Comparison of ENCODE assay signal across 8 mouse cellular contexts in the genomic region with DNA sequence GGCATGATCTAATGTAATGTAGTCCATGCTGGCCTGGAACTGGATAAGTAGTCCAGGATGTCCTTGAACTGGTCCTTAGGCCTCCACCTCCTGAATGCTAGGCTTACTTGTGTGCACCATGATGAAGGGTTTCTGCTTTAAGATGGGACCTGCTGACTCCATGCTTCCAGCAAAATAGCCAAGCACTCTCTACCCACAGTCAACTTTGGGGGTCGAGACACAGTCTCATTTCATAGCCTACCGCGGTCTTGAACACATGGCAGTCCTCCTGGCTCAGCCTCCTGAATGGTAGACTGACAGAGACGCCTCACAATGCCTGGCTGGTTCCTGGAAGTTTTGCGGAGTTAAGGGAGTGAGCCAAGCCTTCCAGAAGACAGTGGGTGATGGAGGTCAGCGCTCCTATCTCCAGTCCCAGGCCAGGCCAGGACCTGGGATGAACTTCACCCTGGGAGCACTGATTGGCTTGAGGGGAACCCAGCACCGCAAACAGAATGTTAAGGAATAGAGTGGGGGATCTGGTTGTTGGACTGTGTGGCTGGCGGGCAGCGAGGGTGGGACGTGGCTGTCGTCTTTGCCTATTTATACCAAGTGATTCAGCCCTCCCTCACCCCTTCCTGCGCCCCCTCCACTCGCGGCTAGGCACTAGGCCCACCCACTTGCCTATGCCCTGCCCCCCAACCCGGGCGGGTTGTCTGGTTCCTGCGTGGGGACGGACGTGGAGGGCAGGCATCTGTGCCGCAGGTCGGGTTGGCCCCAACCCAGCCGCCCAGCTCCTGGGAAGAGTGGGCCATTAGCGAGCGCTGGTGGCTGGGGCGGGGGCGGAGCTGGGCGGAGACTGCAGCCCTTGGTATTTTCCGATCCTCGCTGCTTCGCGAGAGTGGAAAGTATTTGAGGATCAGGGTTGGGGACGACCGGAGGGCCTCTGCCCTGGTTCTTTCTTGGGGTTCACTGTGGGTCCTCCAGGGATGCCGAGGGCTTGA. TPM values are rescaled to one million over a fixed set of nuclear protein-coding genes. Genes with fewer than 3 reads are reported as not detected.
DNase-seq lines count a peak whose midpoint lies in the region; ATAC-seq and TF ChIP-seq lines count a peak whose summit lies in the region.

No protein-coding gene starts in this region.

- peak; percentile 29 for ATAC-seq in megakaryocyte, adult 5-6 weeks (ENCODE audit: poor library complexity, severe bottlenecking)

- 11% methylated on average over 34 of the region's 34 CpGs for WGBS in hindbrain, embryonic 10.5 days

- peak; percentile 92 for DNase-seq in adrenal gland, postnatal 25 days
- peak; percentile 75 to 77 for DNase-seq in frontal cortex, postnatal 10 days (ENCODE audit: low spot score in 2 of 2)
- DNase-seq in hindbrain, embryonic 10.5 days (ENCODE audit: low spot score): peak; percentile 68
- DNase-seq in left cerebral cortex, postnatal 14 days (ENCODE audit: low spot score in 2 of 2): peak; percentile 62 to 78
- DNase-seq in right cerebral cortex, postnatal 14 days: peak; percentile 73
- peak; percentile 72 to 84 for DNase-seq in urinary bladder, postnatal 36 days (ENCODE audit: low spot score in 2 of 2)

- H3K27me3 ChIP-seq in E14TG2a.4 (ENCODE audit: insufficient read depth, low read length): peaks cover 8% of the 10 kb centered on the region
- peaks cover 33% of the 10 kb centered on the region for H3K27me3 ChIP-seq in hindbrain, embryonic 10.5 days (ENCODE audit: insufficient read depth, poor library complexity, severe bottlenecking)

- no peaks in the 10 kb centered on the region for H3K9me3 ChIP-seq in E14TG2a.4 (ENCODE audit: low read length)
- H3K9me3 ChIP-seq in hindbrain, embryonic 10.5 days: no peaks in the 10 kb centered on the region

- H3K4me1 ChIP-seq in E14TG2a.4 (replicated peaks; ENCODE audit: low read depth, low read length): peaks cover 77% of the 10 kb centered on the region
- peaks cover 68% of the 10 kb centered on the region for H3K4me1 ChIP-seq in hindbrain, embryonic 10.5 days (replicated peaks)

- intact Hi-C loops in left cerebral cortex, postnatal 14 days (cut with DNase I): no loop called here

- H3K4me3 ChIP-seq in E14TG2a.4 (replicated peaks; ENCODE audit: low read length): peak overlapping the region; percentile 87
- H3K4me3 ChIP-seq in hindbrain, embryonic 10.5 days: peak overlapping the region; percentile 65

- TF ChIP-seq CTCF in E14TG2a.4 (conservative IDR thresholded peaks at IDR 0.05; ENCODE audit: low read length): no peak

- H3K27ac ChIP-seq in hindbrain, embryonic 10.5 days: peak overlapping the region; percentile 83

- H3K36me3 ChIP-seq in E14TG2a.4 (ENCODE audit: insufficient read depth, low read length): peaks cover 36% of the 10 kb centered on the region
- H3K36me3 ChIP-seq in hindbrain, embryonic 10.5 days: no peaks in the 10 kb centered on the region

RNA-seq across cellular contexts. Expression of gene Nanos3, which starts 18.2 kb away (rescaled TPM):
- 1.3 TPM in 1 of 2 replicates, not detected in the other for total RNA-seq in adrenal gland, postnatal 25 days (2021)
- 2.5 and 6.8 TPM in 2 replicates for polyA plus RNA-seq in hindbrain, embryonic 10.5 days (2016; fragmentation: Nextera tagmentation; extraction: Ambion mirVana)
- 1 to 10 TPM; 2.7 to 4.6 TPM for total RNA-seq in left cerebral cortex, postnatal 14 days (2021)
- not detected in 2 replicates for total RNA-seq in megakaryocyte, adult 5-6 weeks (2015)
- total RNA-seq in megakaryocyte, adult 5-6 weeks (2017): not detected in 2 replicates

RNA-seq across cellular contexts. Expression of gene Zswim4, which starts 33.6 kb away (rescaled TPM):
- 41.3 and 44.1 TPM in 2 replicates for total RNA-seq in adrenal gland, postnatal 25 days (2021)
- polyA plus RNA-seq in hindbrain, embryonic 10.5 days (2016; fragmentation: Nextera tagmentation; extraction: Ambion mirVana): 36.9 and 53.5 TPM in 2 replicates
- total RNA-seq in left cerebral cortex, postnatal 14 days (2021): 10 to 100 TPM; 14.1 to 15.0 TPM
- 6.2 and 6.5 TPM in 2 replicates for total RNA-seq in megakaryocyte, adult 5-6 weeks (2015)
- total RNA-seq in megakaryocyte, adult 5-6 weeks (2017): 8.9 and 9.4 TPM in 2 replicates

RNA-seq across cellular contexts. Expression of gene D8Ertd738e, which starts 46.3 kb away (rescaled TPM):
- 261 and 266 TPM in 2 replicates for total RNA-seq in adrenal gland, postnatal 25 days (2021)
- 386 TPM in 2 replicates for polyA plus RNA-seq in hindbrain, embryonic 10.5 days (2016; fragmentation: Nextera tagmentation; extraction: Ambion mirVana)
- 100 to 1,000 TPM; 140 to 144 TPM for total RNA-seq in left cerebral cortex, postnatal 14 days (2021)
- total RNA-seq in megakaryocyte, adult 5-6 weeks (2015): 169 and 188 TPM in 2 replicates
- total RNA-seq in megakaryocyte, adult 5-6 weeks (2017): 99.7 and 113 TPM in 2 replicates

RNA-seq across cellular contexts. Expression of gene Mri1, which starts 53.9 kb away (rescaled TPM):
- 31.3 and 45.3 TPM in 2 replicates for total RNA-seq in adrenal gland, postnatal 25 days (2021)
- polyA plus RNA-seq in hindbrain, embryonic 10.5 days (2016; fragmentation: Nextera tagmentation; extraction: Ambion mirVana): 65.3 and 72.1 TPM in 2 replicates
- 10 to 100 TPM; 18.4 to 21.8 TPM for total RNA-seq in left cerebral cortex, postnatal 14 days (2021)
- total RNA-seq in megakaryocyte, adult 5-6 weeks (2015): 11.6 and 13.5 TPM in 2 replicates
- total RNA-seq in megakaryocyte, adult 5-6 weeks (2017): 4.0 and 4.9 TPM in 2 replicates

RNA-seq across cellular contexts. Expression of gene 4930432K21Rik, which starts 55.4 kb away (rescaled TPM):
- 0.73 and 1.4 TPM in 2 replicates for total RNA-seq in adrenal gland, postnatal 25 days (2021)
- polyA plus RNA-seq in hindbrain, embryonic 10.5 days (2016; fragmentation: Nextera tagmentation; extraction: Ambion mirVana): 2.1 TPM in 2 replicates
- 1 to 10 TPM; 1.5 to 3.5 TPM for total RNA-seq in left cerebral cortex, postnatal 14 days (2021)
- 0.07 and 0.09 TPM in 2 replicates for total RNA-seq in megakaryocyte, adult 5-6 weeks (2015)
- total RNA-seq in megakaryocyte, adult 5-6 weeks (2017): 0.37 and 1.8 TPM in 2 replicates

Comparison
In these comparisons a context has a peak if more than half of its experiments do, and no peak if none do; other contexts are left out.
1. Peak in every context shown above with its lines: DNase-seq, ATAC-seq, H3K4me3 ChIP-seq and H3K27ac ChIP-seq.